Mouse (Mus musculus) NIH3T3 (cell line): ENCODE data around the gene Nnmt.

ENCODE experiments used
- DNase-seq: peaks from one replicate; pipeline ENCODE4 v3.0.0-alpha.2; 2012; ENCODE audit warnings: low read depth

The Nnmt gene

GRCm38 (mm10) chr9:48558637-48559036 lies 46.3 kb downstream of the Nnmt start:
- no peak for DNase-seq

DNA sequence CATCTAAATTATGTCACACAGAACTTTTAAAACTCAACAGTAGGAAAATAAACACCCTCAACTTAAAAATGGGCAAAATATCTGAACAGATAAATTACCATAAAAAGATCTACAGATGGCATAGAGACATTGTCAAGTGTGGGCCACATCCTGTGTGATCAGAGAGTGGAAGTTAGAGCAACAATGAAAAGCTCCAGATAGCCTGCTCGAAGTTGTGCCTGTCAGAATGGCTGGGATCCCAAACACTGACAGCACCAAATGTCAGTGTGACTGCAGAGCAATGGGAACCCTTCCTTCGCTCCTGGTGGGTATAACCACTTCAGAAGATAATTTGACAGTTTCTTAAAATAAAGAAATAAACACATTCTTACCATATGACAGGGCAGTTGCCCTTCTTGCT lies 55.9 kb downstream of the Nnmt start:
- no peak for DNase-seq

GRCm38 (mm10) chr9:48547233-48547632 lies 57.7 kb downstream of the Nnmt start:
- DNase-seq: no peak
